Mouse (Mus musculus) liver, postnatal 0 days (tissue): ENCODE data around the gene Slc51b.

Experiments
- CTCF ChIP-seq: sonication (generic); IDR thresholded peaks from 2 replicates; pipeline ENCODE4 v1.5.1; 2016; ENCODE audit warnings: antibody characterized with exemption, low read depth
- EP300 ChIP-seq: IDR thresholded peaks from 2 replicates; pipeline ENCODE4 v1.6.1; 2016; ENCODE audit warnings: antibody characterized with exemption, low read depth, mild to moderate bottlenecking

GRCm38 (mm10) chr9:65382751-65383097 is 40.0 kb downstream of the Slc51b start:
- no peak for TF ChIP-seq CTCF
- TF ChIP-seq EP300: no peak
